Mouse (Mus musculus) small intestine, adult 2 months (tissue): ENCODE data around the gene Actrt3.

Experiments
- CTCF ChIP-seq: fragments of 200-500 bp; IDR thresholded peaks from 2 replicates; pipeline ENCODE4 v1.5.1; 2012; ENCODE audit warnings: low read depth, mild to moderate bottlenecking, control low read depth, inconsistent platforms, low read length, moderate library complexity, mixed read lengths; ENCODE audit not compliant: insufficient replicate concordance, insufficient read length; ENCODE audit errors: extremely low read depth
- POLR2A ChIP-seq: fragments of 200-500 bp; IDR thresholded peaks from 2 replicates; pipeline ENCODE4 v1.6.1; 2012; ENCODE audit warnings: low read depth, mild to moderate bottlenecking, control low read depth, inconsistent platforms, low read length, moderate library complexity

- TF ChIP-seq POLR2A (no peak), CTCF (no peak)
Observed at GRCm38 (mm10) chr3:30633681-30634080, 33.9 kb upstream of the Actrt3 start.
